Mouse (Mus musculus): ENCODE data around the gene Prkcd.

DNA sequence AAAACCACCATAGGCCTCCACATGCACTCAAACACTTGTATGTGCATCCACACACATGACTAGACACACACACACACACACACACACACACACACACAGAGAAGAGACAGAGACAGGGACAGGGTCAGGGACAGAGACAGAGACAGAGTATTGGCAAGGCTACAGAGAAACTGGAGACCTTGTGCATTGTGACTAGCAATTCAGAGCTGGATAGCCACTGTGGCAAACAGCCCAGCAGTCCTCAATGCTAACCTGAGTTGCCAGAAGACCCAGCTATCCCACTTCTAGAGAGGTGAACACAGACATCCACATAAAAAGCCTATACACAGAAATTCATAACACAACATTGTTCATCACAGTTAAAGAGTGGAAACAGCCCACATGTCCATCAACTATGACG is 20.5 kb upstream of the Prkcd start:
- TF ChIP-seq POLR2A (IDR thresholded peaks at IDR 0.05; ENCODE audit: insufficient read length, low read depth): no peak
- no peak for TF ChIP-seq MAX (IDR thresholded peaks at IDR 0.05; ENCODE audit: low read depth)
- TF ChIP-seq E2F4 (IDR thresholded peaks at IDR 0.05; ENCODE audit: insufficient read depth): no peak
- no peak for TF ChIP-seq TCF12 (IDR thresholded peaks at IDR 0.05; ENCODE audit: insufficient read depth, poor library complexity, severe bottlenecking)
- no peak for TF ChIP-seq CEBPB (IDR thresholded peaks at IDR 0.05; ENCODE audit: insufficient read depth, poor library complexity, severe bottlenecking)
- TF ChIP-seq REST (IDR thresholded peaks at IDR 0.05; ENCODE audit: insufficient read depth, insufficient read length): no peak
- TF ChIP-seq POLR2AphosphoS2 (IDR thresholded peaks at IDR 0.05; ENCODE audit: insufficient read length, low read depth): no peak
- no peak for TF ChIP-seq USF1 (IDR thresholded peaks at IDR 0.05; ENCODE audit: low read depth)
- TF ChIP-seq MYOD1 (IDR thresholded peaks at IDR 0.05; ENCODE audit: control insufficient read depth in 1 of 3, insufficient read length in 2 of 3, low read depth in 2 of 3): no peak
- no peak for TF ChIP-seq SRF (IDR thresholded peaks at IDR 0.05; ENCODE audit: control insufficient read depth, insufficient read length, low read depth)
- TF ChIP-seq MYOG (IDR thresholded peaks at IDR 0.05; ENCODE audit: control insufficient read depth in 1 of 3, insufficient read depth in 1 of 3, insufficient read length in 2 of 3, low read depth in 2 of 3): no peak
- no peak for TF ChIP-seq TCF3 (IDR thresholded peaks at IDR 0.05; ENCODE audit: insufficient read length, low read depth)

All from myocyte (in vitro differentiated cells).